Mouse (Mus musculus) MEL (cell line): Measurements from ENCODE around the gene Sla2. TPM values are rescaled to one million over a fixed set of nuclear protein-coding genes. Genes with fewer than 3 reads are reported as not detected.

ENCODE experiments used
- DNase-seq: peaks from one replicate; pipeline ENCODE4 v3.0.0; 2011; ENCODE audit warnings: low read depth, low spot score
- H3K27ac ChIP-seq: 2 replicates; pipeline ENCODE4 v1.5.1; 2012; ENCODE audit warnings: low read depth, mild to moderate bottlenecking, control low read depth, low read length, moderate library complexity; ENCODE audit not compliant: control insufficient read depth
- H3K27me3 ChIP-seq, 2 experiments: fragments of 150-350 bp in 1 of 2; sonication (generic) in 1 of 2; 2 replicates each; pipeline ENCODE4 v1.6.1; 2012; ENCODE audit warnings: low read length in 2 of 2, mild to moderate bottlenecking in 2 of 2, improper control_type of control experiment in 1 of 2, moderate library complexity in 1 of 2; ENCODE audit not compliant: insufficient read depth in 2 of 2, control insufficient read depth in 1 of 2
- H3K36me3 ChIP-seq, 2 experiments: 2 replicates each; pipeline ENCODE4 v1.6.1; 2012 to 2014; ENCODE audit warnings: low read length in 2 of 2, improper control_type of control experiment in 1 of 2, inconsistent platforms in 1 of 2, mild to moderate bottlenecking in 1 of 2; ENCODE audit not compliant: insufficient read depth in 2 of 2, control insufficient read depth in 1 of 2
- H3K4me1 ChIP-seq, 2 experiments: fragments of 150-350 bp in 1 of 2; sonication (generic) in 1 of 2; 2 replicates each; pipeline ENCODE4 v1.6.1; 2012; ENCODE audit warnings: low read length in 2 of 2, improper control_type of control experiment in 1 of 2, mild to moderate bottlenecking in 1 of 2; ENCODE audit not compliant: insufficient read depth in 2 of 2, control insufficient read depth in 1 of 2
- H3K4me3 ChIP-seq, 2 experiments: fragments of 150-350 bp in 1 of 2; sonication (generic) in 1 of 2; 2 replicates each; pipeline ENCODE4 v1.5.1; 2012; ENCODE audit warnings: low read depth in 2 of 2, low read length in 2 of 2, mild to moderate bottlenecking in 2 of 2, moderate library complexity in 2 of 2, control low read depth in 1 of 2, improper control_type of control experiment in 1 of 2; ENCODE audit not compliant: control insufficient read depth in 1 of 2, insufficient read depth in 1 of 2
- H3K79me2 ChIP-seq: 2 replicates; pipeline ENCODE4 v1.6.1; 2012; ENCODE audit warnings: mild to moderate bottlenecking, low read length, moderate library complexity; ENCODE audit not compliant: control insufficient read depth, poor library complexity, insufficient read depth
- H3K9ac ChIP-seq: 2 replicates; pipeline ENCODE4 v1.6.1; 2012; ENCODE audit warnings: low read depth, mild to moderate bottlenecking, control low read depth, low read length, moderate library complexity; ENCODE audit not compliant: control insufficient read depth, poor library complexity, severe bottlenecking
- H3K9me3 ChIP-seq: fragments of 150-350 bp; sonication (generic); replicated peaks from 2 replicates; pipeline ENCODE4 v1.6.1; 2012; ENCODE audit warnings: mild to moderate bottlenecking, low read length, improper control_type of control experiment, moderate library complexity; ENCODE audit not compliant: insufficient read depth
- BHLHE40 ChIP-seq: IDR thresholded peaks from 2 replicates; pipeline ENCODE4 v1.6.1; 2012; ENCODE audit warnings: low read depth, mild to moderate bottlenecking, inconsistent platforms, low read length, improper control_type of control experiment, borderline replicate concordance
- CHD1 ChIP-seq: IDR thresholded peaks from 2 replicates; pipeline ENCODE4 v1.6.1; 2012; ENCODE audit warnings: low read depth, mild to moderate bottlenecking, inconsistent platforms, low read length, improper control_type of control experiment
- CTCF ChIP-seq, 3 experiments: IDR thresholded peaks in 2 of 3; conservative IDR thresholded peaks in 1 of 3; 2 replicates each; pipeline ENCODE4 v1.5.1; 2011 to 2012; ENCODE audit warnings: low read length in 3 of 3, low read depth in 2 of 3, mild to moderate bottlenecking in 2 of 3, improper control_type of control experiment in 1 of 3, inconsistent platforms in 1 of 3, mixed read lengths in 1 of 3, moderate library complexity in 1 of 3; ENCODE audit not compliant: control insufficient read depth in 1 of 3, insufficient read depth in 1 of 3, poor library complexity in 1 of 3, severe bottlenecking in 1 of 3
- E2F4 ChIP-seq: IDR thresholded peaks from 2 replicates; pipeline ENCODE4 v1.6.1; 2011; ENCODE audit warnings: low read depth, low read length, improper control_type of control experiment, borderline replicate concordance
- GABPA ChIP-seq: IDR thresholded peaks from 2 replicates; pipeline ENCODE4 v1.6.1; 2012; ENCODE audit warnings: low read depth, mild to moderate bottlenecking, inconsistent platforms, low read length, improper control_type of control experiment, moderate library complexity
- HCFC1 ChIP-seq: IDR thresholded peaks from 2 replicates; pipeline ENCODE4 v1.6.1; 2012; ENCODE audit warnings: low read depth, mild to moderate bottlenecking, inconsistent platforms, low read length, improper control_type of control experiment, moderate library complexity
- MAZ ChIP-seq: IDR thresholded peaks from 2 replicates; pipeline ENCODE4 v1.6.1; 2012; ENCODE audit warnings: low read depth, mild to moderate bottlenecking, inconsistent platforms, low read length, improper control_type of control experiment
- MEF2A ChIP-seq: IDR thresholded peaks from 2 replicates; pipeline ENCODE4 v1.6.1; 2014; ENCODE audit warnings: low read depth, mild to moderate bottlenecking, inconsistent platforms, low read length, improper control_type of control experiment; ENCODE audit not compliant: poor library complexity, insufficient replicate concordance, severe bottlenecking; ENCODE audit errors: extremely low read depth
- MXI1 ChIP-seq: IDR thresholded peaks from 2 replicates; pipeline ENCODE4 v1.6.1; 2011; ENCODE audit warnings: mild to moderate bottlenecking, low read depth, low read length, improper control_type of control experiment
- MYC ChIP-seq: IDR thresholded peaks from 2 replicates; pipeline ENCODE4 v1.6.1; 2011; ENCODE audit warnings: low read depth, mild to moderate bottlenecking, low read length, improper control_type of control experiment, moderate library complexity
- NELFE ChIP-seq: IDR thresholded peaks from 2 replicates; pipeline ENCODE4 v1.6.1; 2011; ENCODE audit warnings: low read depth, low read length, improper control_type of control experiment
- RCOR1 ChIP-seq: IDR thresholded peaks from 2 replicates; pipeline ENCODE4 v1.6.1; 2012; ENCODE audit warnings: low read depth, mild to moderate bottlenecking, inconsistent platforms, low read length, improper control_type of control experiment
- TBP ChIP-seq: IDR thresholded peaks from 2 replicates; pipeline ENCODE4 v1.8.0; 2011; ENCODE audit warnings: low read depth, low read length, improper control_type of control experiment
- TCF12 ChIP-seq: IDR thresholded peaks from 2 replicates; pipeline ENCODE4 v1.6.1; 2014; ENCODE audit warnings: low read depth, mild to moderate bottlenecking, inconsistent platforms, low read length, improper control_type of control experiment, moderate library complexity
- USF2 ChIP-seq, 2 experiments: IDR thresholded peaks; 2 replicates each; pipeline ENCODE4 v1.6.1; 2011 to 2012; ENCODE audit warnings: improper control_type of control experiment in 2 of 2, low read length in 2 of 2, borderline replicate concordance in 1 of 2, inconsistent platforms in 1 of 2, low read depth in 1 of 2, mild to moderate bottlenecking in 1 of 2; ENCODE audit not compliant: insufficient read depth in 1 of 2
- ZC3H11A ChIP-seq: IDR thresholded peaks from 2 replicates; pipeline ENCODE4 v1.6.1; 2012; ENCODE audit warnings: low read depth, mild to moderate bottlenecking, inconsistent platforms, low read length, improper control_type of control experiment
- ZNF384 ChIP-seq: IDR thresholded peaks from 2 replicates; pipeline ENCODE4 v1.6.1; 2012; ENCODE audit warnings: low read depth, mild to moderate bottlenecking, inconsistent platforms, low read length, improper control_type of control experiment
- polyA plus RNA-seq, 2 experiments: library from polyadenylated mRNA; stranded (reverse) in 1 of 2; unstranded in 1 of 2; fragments of >175 nt in 1 of 2; fragments of >200 nt in 1 of 2; gene quantifications; 2 replicates each; pipeline versions ENCODE4 v1.2.1 to v1.2.4; 2012; ENCODE audit warnings: low replicate concordance in 2 of 2, low read depth in 1 of 2; ENCODE audit not compliant: insufficient read length in 2 of 2, insufficient read depth in 1 of 2, missing spikeins in 1 of 2
- total RNA-seq: library from RNA; depleted of rRNA; stranded (reverse); fragments of 300-350 nt; gene quantifications from 2 replicates; pipeline ENCODE4 v1.2.3, GENCODE M21; 2012

The Sla2 gene
- total and polyA plus RNA-seq, 3 experiments, result 0.40 to 9.0 TPM; not detected in 1

DNA sequence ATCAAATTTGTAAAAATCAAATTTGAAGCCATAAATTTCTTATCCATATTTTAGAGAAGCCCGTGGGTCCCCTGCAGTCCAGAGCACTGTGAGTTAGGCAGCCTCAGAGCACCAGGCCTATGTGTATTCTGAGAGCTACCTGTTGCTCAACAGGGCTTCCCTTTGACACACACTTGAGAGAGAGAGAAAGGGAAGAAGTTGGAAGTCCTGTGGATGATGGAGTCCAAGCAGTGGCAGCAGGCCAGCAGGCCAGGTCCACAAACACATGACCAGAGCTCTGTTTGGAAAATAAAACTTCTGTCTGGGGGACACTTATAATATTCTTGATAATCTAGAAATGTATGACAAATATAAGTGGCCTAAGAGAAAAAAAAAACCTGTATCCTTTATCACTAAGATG lies 46.4 kb upstream of the Sla2 start:
- Histone ChIP-seq H3K9me3 (no peaks in the 10 kb centered on the region), H3K9ac (no peak overlapping the region), H3K27me3 (no peaks in the 10 kb centered on the region), H3K4me1 (peaks cover 0 to 9% of the 10 kb centered on the region in 2 experiments; a peak in 1 of 4 replicates), H3K79me2 (no peaks in the 10 kb centered on the region), H3K4me3 (no peak overlapping the region), H3K36me3 (peaks cover 0 to 2% of the 10 kb centered on the region in 2 experiments; a peak in 1 of 4 replicates), H3K27ac (no peak overlapping the region)
- TF ChIP-seq ZNF384, result no peak
- no peak for TF ChIP-seq MEF2A
- TF ChIP-seq TCF12, result no peak
- no peak for TF ChIP-seq MYC
- no peak for TF ChIP-seq NELFE
- no peak for TF ChIP-seq BHLHE40
- no peak for TF ChIP-seq HCFC1
- TF ChIP-seq CTCF (IDR thresholded peaks at IDR 0.05 in 2 of 3, conservative IDR thresholded peaks at IDR 0.05 in 1 of 3; ENCODE audit: control insufficient read depth in 1 of 3, insufficient read depth in 1 of 3, low read depth in 2 of 3, low read length in 3 of 3, poor library complexity in 1 of 3, severe bottlenecking in 1 of 3), result no peak
- no peak for TF ChIP-seq E2F4
- TF ChIP-seq CHD1, result no peak
- TF ChIP-seq ZC3H11A, result no peak
- TF ChIP-seq RCOR1, result no peak
- TF ChIP-seq MXI1, result no peak
- TF ChIP-seq MAZ, result no peak
- TF ChIP-seq TBP, result no peak
- no peak for DNase-seq

GRCm38 (mm10) chr2:156931421-156931820 lies 44.4 kb upstream of the Sla2 start:
- no peak overlapping the region for H3K9ac ChIP-seq
- TF ChIP-seq GABPA (no peak), CTCF (IDR thresholded peaks at IDR 0.05 in 2 of 3, conservative IDR thresholded peaks at IDR 0.05 in 1 of 3; ENCODE audit: control insufficient read depth in 1 of 3, insufficient read depth in 1 of 3, low read depth in 2 of 3, low read length in 3 of 3, poor library complexity in 1 of 3, severe bottlenecking in 1 of 3) (no peak), USF2 (IDR thresholded peaks at IDR 0.05; ENCODE audit: borderline replicate concordance in 1 of 2, insufficient read depth in 1 of 2, low read depth in 1 of 2, low read length in 2 of 2) (no peak)
- no peaks in the 10 kb centered on the region for H3K27me3 ChIP-seq
- H3K79me2 ChIP-seq, result no peaks in the 10 kb centered on the region
- DNase-seq, result no peak
- H3K36me3 ChIP-seq, result peaks cover 0 to 5% of the 10 kb centered on the region in 2 experiments; a peak in 2 of 4 replicates
- H3K4me3 ChIP-seq, result no peak overlapping the region
- no peak overlapping the region for H3K27ac ChIP-seq
- H3K9me3 ChIP-seq, result no peaks in the 10 kb centered on the region
- peaks cover 0 to 11% of the 10 kb centered on the region in 2 experiments; a peak in 1 of 4 replicates for H3K4me1 ChIP-seq
